Mouse (Mus musculus) liver, embryonic 14.5 days (tissue): ENCODE results near the gene Rassf3.

Experiments used
- CTCF ChIP-seq: IDR thresholded peaks from 2 replicates; pipeline ENCODE4 v1.5.1; 2016; ENCODE audit warnings: antibody characterized with exemption, low read depth, control low read depth
- EP300 ChIP-seq: IDR thresholded peaks from 2 replicates; pipeline ENCODE4 v1.6.1; 2016; ENCODE audit warnings: antibody characterized with exemption, low read depth

DNA sequence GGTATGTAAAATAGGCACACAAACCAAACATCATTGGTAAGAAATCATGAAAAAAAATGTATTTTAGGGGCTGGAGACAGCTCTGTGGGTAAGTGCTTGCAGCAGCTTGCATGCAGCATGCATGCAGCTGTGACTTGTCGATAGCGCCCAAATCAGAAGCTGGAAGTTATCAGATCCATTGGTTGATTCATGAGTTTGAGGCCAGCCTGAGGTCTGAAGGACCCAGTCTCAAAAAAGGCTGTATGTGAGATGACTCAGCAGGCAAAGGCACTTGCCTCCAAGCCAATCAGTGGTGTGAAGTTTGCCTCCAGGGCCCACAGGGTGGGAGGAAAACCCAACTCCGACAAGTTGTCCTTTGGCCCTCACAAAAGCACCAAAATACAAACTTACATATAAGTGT lies 6.5 kb downstream of the Rassf3 start:
- TF ChIP-seq CTCF (no peak), EP300 (no peak)
